Mouse (Mus musculus): ENCODE results near the gene Prr15l.

DNA sequence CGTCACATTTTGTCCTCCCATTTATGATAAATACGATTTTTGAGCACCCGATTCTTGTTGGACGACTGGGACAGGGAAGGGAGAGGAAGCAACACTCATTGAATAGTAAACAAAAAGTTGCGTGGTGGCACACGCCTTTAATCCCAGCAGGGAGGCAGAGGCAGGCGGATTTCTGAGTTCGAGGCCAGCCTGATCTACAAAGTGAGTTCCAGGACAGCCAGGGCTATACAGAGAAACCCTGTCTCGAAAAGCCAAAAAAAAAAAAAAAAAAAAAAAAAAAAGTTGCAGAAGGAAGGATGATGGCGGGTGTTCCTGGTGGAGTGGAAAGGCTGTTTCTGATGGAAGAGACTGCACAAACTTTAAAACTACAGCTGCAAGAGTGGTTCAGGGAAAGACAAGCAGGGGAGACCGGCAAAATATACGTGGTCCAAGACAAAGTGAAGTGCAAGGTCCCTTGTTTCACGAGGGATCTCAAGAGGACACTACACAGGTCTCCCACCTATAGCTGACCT, 11.0 kb upstream of the Prr15l start:
- no peak for TF ChIP-seq CTCF (IDR thresholded peaks at IDR 0.05)
- no peak for TF ChIP-seq EP300 (IDR thresholded peaks at IDR 0.05)
